Mouse (Mus musculus) erythroid progenitor cell, adult 5-6 weeks (primary cell): ENCODE data around the gene Ear6. TPM values are rescaled to one million over a fixed set of nuclear protein-coding genes. Genes with fewer than 3 reads are reported as not detected.
"Not testable (repeated sequence)": the region's sequence is repeated elsewhere in the genome, so short reads cannot be mapped to it uniquely, and the experiment has no call there.

Experiments
- ATAC-seq: replicated peaks from 2 replicates; pipeline ENCODE4 v1.8.0; 2016; ENCODE audit warnings: moderate number of reproducible peaks, mild to moderate bottlenecking, moderate TSS enrichment, inconsistent platforms; ENCODE audit not compliant: poor library complexity, low FRiP score, severe bottlenecking
- total RNA-seq, 2 experiments: library from RNA; stranded (forward) in 1 of 2; stranded (reverse) in 1 of 2; fragments of 150-400 nt in 1 of 2; fragments of 186-747, 209-891 nt in 1 of 2; gene quantifications; 2 replicates each; pipeline versions ENCODE4 v1.2.3 to v1.2.4; 2015 to 2017; ENCODE audit warnings: low replicate concordance in 2 of 2

Gene Ear6
- total RNA-seq (2015; ENCODE audit: low replicate concordance) (7.1 and 23.1 TPM in 2 replicates), total RNA-seq (2017; ENCODE audit: low replicate concordance) (28.3 and 36.7 TPM in 2 replicates)

- ATAC-seq = no peak
Measured at GRCm38 (mm10) chr14:51853399-51853798, at the start of gene Ear6. Gene Ear6 (plus strand): TSS chr14:51853699.

GRCm38 (mm10) chr14:51826625-51827024, 26.9 kb upstream of the Ear6 start:
- ATAC-seq = no peak

GRCm38 (mm10) chr14:51827842-51828241, 25.7 kb upstream of the Ear6 start:
- ATAC-seq = peak; percentile 68; the same call in 1 of the 2 replicates

- ATAC-seq = no peak
Measured at GRCm38 (mm10) chr14:51829188-51829587, 24.3 kb upstream of the Ear6 start.

- not testable (repeated sequence) for ATAC-seq
Measured at GRCm38 (mm10) chr14:51838480-51838879, 15.0 kb upstream of the Ear6 start.

- ATAC-seq = no peak
Measured at GRCm38 (mm10) chr14:51842250-51842649, 11.2 kb upstream of the Ear6 start.

- no peak for ATAC-seq
Measured at GRCm38 (mm10) chr14:51842781-51843180, 10.7 kb upstream of the Ear6 start.

GRCm38 (mm10) chr14:51843882-51844281, 9.6 kb upstream of the Ear6 start:
- ATAC-seq = no peak

GRCm38 (mm10) chr14:51846566-51846965, 6.9 kb upstream of the Ear6 start:
- no peak for ATAC-seq

- not testable (repeated sequence) for ATAC-seq
Measured at GRCm38 (mm10) chr14:51851006-51851405, 2.5 kb upstream of the Ear6 start.

- not testable (repeated sequence) for ATAC-seq
Measured at GRCm38 (mm10) chr14:51855280-51855679, 1.8 kb downstream of the Ear6 start.

GRCm38 (mm10) chr14:51863603-51864002, 10.1 kb downstream of the Ear6 start:
- not testable (repeated sequence) for ATAC-seq

- ATAC-seq = no peak
Measured at GRCm38 (mm10) chr14:51870756-51871155, 17.3 kb downstream of the Ear6 start.

- ATAC-seq = no peak
Measured at GRCm38 (mm10) chr14:51871741-51872140, 18.2 kb downstream of the Ear6 start.

- no peak for ATAC-seq
Measured at GRCm38 (mm10) chr14:51877517-51877916, 24.0 kb downstream of the Ear6 start.

GRCm38 (mm10) chr14:51883527-51884030, 30.1 kb downstream of the Ear6 start:
- ATAC-seq = 0 out of 2 replicates have a peak, but pooled peaks have one; percentile 30

- no peak for ATAC-seq
Measured at GRCm38 (mm10) chr14:51884031-51884544, 30.6 kb downstream of the Ear6 start.

- peak; percentile 98 for ATAC-seq
Measured at GRCm38 (mm10) chr14:51884598-51885331, 31.3 kb downstream of the Ear6 start, which contains the start of gene Mettl17. Gene Mettl17 (plus strand): TSS chr14:51884842.

- ATAC-seq = no peak
Measured at GRCm38 (mm10) chr14:51886051-51886450, 32.6 kb downstream of the Ear6 start.

GRCm38 (mm10) chr14:51889833-51890232, 36.3 kb downstream of the Ear6 start:
- ATAC-seq = no peak
